Mouse (Mus musculus) lung, postnatal 0 days (tissue): ENCODE results near the gene Ick. TPM values are rescaled to one million over a fixed set of nuclear protein-coding genes. Genes with fewer than 3 reads are reported as not detected.

Experiments used
- ATAC-seq: fragments of 200-750 bp; cut with Nextera tagmentation; 2 replicates; pipeline ENCODE4 v1.8.0; 2017; ENCODE audit warnings: moderate library complexity
- DNase-seq: peaks from one replicate; pipeline ENCODE4 v3.0.0-alpha.2; 2016; ENCODE audit warnings: low spot score
- H3K27ac ChIP-seq: fragments of 300-500 bp; sonication (generic); 2 replicates; pipeline ENCODE4 v1.5.1; 2014; ENCODE audit warnings: antibody characterized with exemption, mild to moderate bottlenecking, low read length, mixed read lengths
- H3K27me3 ChIP-seq: fragments of 300-500 bp; sonication (generic); replicated peaks from 2 replicates; pipeline ENCODE4 v1.6.1; 2014; ENCODE audit warnings: low read length, mixed read lengths; ENCODE audit not compliant: insufficient read depth
- H3K36me3 ChIP-seq: fragments of 300-500 bp; sonication (generic); 2 replicates; pipeline ENCODE4 v1.6.1; 2014; ENCODE audit warnings: low read length, mixed read lengths; ENCODE audit not compliant: insufficient read depth
- H3K4me1 ChIP-seq: fragments of 300-500 bp; sonication (generic); 2 replicates; pipeline ENCODE4 v1.6.1; 2014; ENCODE audit warnings: antibody characterized with exemption, low read depth, low read length, mixed read lengths; ENCODE audit not compliant: insufficient read depth
- H3K4me2 ChIP-seq: fragments of 300-500 bp; sonication (generic); replicated peaks from 2 replicates; pipeline ENCODE4 v1.6.1; 2014; ENCODE audit warnings: low read depth, mild to moderate bottlenecking, low read length, moderate library complexity, mixed read lengths
- H3K4me3 ChIP-seq: fragments of 300-500 bp; sonication (generic); 2 replicates; pipeline ENCODE4 v1.5.1; 2014; ENCODE audit warnings: low read depth, low read length
- H3K9ac ChIP-seq: fragments of 300-500 bp; sonication (generic); replicated peaks from 2 replicates; pipeline ENCODE4 v1.6.1; 2014; ENCODE audit warnings: low read depth, mild to moderate bottlenecking
- H3K9me3 ChIP-seq: fragments of 300-500 bp; sonication (generic); 2 replicates; pipeline ENCODE4 v1.6.1; 2016; ENCODE audit warnings: low read length, mixed read lengths
- CTCF ChIP-seq: IDR thresholded peaks from 2 replicates; pipeline ENCODE4 v1.5.1; 2016; ENCODE audit warnings: antibody characterized with exemption, mild to moderate bottlenecking
- EP300 ChIP-seq: IDR thresholded peaks from 2 replicates; pipeline ENCODE4 v1.6.1; 2016; ENCODE audit warnings: antibody characterized with exemption, mild to moderate bottlenecking, control low read depth
- WGBS: fragments of 180-500 bp; shearing (Covaris S2); extraction: QIAGEN DNeasy Blood & Tissue Kit; methylation state at CpG from one replicate; pipeline ENCODE4 v1.1.7; 2014; 5-methylcytosine and 5-hydroxymethylcytosine counted together
- polyA plus RNA-seq: library from polyadenylated mRNA; unstranded; fragments of >200 nt; fragmentation: Nextera tagmentation; extraction: Ambion mirVana; gene quantifications from 2 replicates; pipeline ENCODE4 v1.2.1, GENCODE M21; 2015

Ick gene
- polyA plus RNA-seq, 1 experiment from 2014 or later, result 23.0 TPM

DNA sequence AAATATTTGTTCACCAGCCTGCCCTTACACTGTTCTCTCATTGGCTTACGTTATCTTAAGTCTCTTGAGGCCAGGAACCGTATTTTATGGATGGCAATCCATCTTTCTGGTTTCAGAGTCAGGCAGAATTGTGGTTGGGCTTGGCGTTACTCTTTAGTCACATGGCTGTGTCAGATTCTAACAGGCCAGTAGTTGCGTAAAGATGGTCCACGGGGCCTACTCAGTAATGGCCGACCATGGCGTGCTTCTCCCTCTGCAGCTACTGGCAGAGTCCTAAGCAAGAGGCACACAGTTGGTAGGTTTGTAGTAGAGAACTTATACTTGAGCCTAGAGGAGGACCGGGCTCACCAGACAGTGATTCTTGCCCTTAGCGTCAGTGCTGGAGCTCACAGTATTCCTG lies 6.8 kb downstream of the Ick start:
- 71% methylated on average over 9 of the region's 9 CpGs for WGBS
- TF ChIP-seq CTCF, result no peak
- no peak for TF ChIP-seq EP300
- Histone ChIP-seq H3K4me2 (no peak overlapping the region), H3K9me3 (no peaks in the 10 kb centered on the region), H3K27me3 (no peaks in the 10 kb centered on the region), H3K36me3 (no peaks in the 10 kb centered on the region), H3K4me1 (peaks cover 7% of the 10 kb centered on the region; the same call in 1 of the 2 replicates), H3K27ac (no peak overlapping the region), H3K4me3 (no peak overlapping the region), H3K9ac (no peak overlapping the region)
- ATAC-seq (no peak), DNase-seq (no peak)

DNA sequence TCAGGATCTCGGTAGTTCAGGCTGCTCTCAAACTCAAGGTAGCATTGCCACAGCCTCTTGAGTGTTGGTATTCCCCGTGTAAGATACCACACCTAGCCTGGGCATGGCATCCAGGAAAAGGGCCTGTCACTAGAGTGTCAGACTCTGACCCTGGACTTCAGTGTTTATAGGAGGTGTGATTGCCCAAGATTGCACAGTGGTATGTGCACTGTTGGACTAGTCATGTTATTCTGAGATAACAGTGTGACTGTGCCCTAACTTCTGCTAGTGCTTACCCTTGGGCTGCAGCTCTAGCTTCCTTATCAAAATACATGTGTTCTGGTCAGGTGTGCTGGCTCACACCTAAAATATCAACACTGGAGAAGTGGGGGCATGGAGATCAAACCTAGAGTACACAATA lies 8.7 kb downstream of the Ick start:
- no peaks in the 10 kb centered on the region for H3K9me3 ChIP-seq
- H3K27me3 ChIP-seq, result no peaks in the 10 kb centered on the region
- H3K4me3 ChIP-seq, result no peak overlapping the region
- WGBS, result 46% methylated on average over 2 of the region's 2 CpGs
- H3K4me2 ChIP-seq, result no peak overlapping the region
- ATAC-seq, result peak; percentile 48
- peak; percentile 81 for DNase-seq
- no peak overlapping the region for H3K9ac ChIP-seq
- TF ChIP-seq EP300 (peak; percentile 80), CTCF (no peak)
- H3K36me3 ChIP-seq, result no peaks in the 10 kb centered on the region
- H3K4me1 ChIP-seq, result peaks cover 11% of the 10 kb centered on the region; the same call in 1 of the 2 replicates
- peak overlapping the region; percentile 1; the same call in 1 of the 2 replicates for H3K27ac ChIP-seq

DNA sequence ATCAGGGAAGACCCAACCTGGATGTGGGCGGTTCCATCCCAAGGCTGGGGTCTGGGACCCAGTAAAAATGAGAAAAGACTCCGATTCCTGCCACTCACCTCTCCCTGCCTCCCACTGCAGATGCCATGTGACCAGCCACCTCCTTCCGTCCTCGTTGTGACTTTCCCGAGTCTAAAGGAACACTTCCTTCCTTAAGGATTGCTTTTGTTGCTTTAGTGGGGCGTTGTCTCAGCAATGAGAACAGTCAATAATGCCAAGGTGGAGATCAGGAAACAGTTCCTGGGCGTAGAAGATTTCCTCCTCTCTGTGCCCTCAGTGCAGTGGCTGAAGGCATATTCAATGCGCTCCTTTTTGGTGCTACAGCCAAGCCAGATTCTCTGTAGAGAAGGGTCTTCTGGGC lies 12.4 kb downstream of the Ick start:
- 0 out of 2 replicates have a peak overlapping the region, but pooled peaks have one; percentile 9 for H3K4me2 ChIP-seq
- peak overlapping the region; percentile 87 for H3K27ac ChIP-seq
- DNase-seq (peak; percentile 96), ATAC-seq (peak; percentile 86)
- 49% methylated on average over 8 of the region's 8 CpGs for WGBS
- TF ChIP-seq CTCF (no peak), EP300 (peak; percentile 98)
- H3K27me3 ChIP-seq, result no peaks in the 10 kb centered on the region
- no peaks in the 10 kb centered on the region for H3K9me3 ChIP-seq
- H3K4me1 ChIP-seq, result peaks cover 4% of the 10 kb centered on the region; the same call in 1 of the 2 replicates
- no peaks in the 10 kb centered on the region for H3K36me3 ChIP-seq
- 0 out of 2 replicates have a peak overlapping the region, but pooled peaks have one; percentile 3 for H3K9ac ChIP-seq
- H3K4me3 ChIP-seq, result no peak overlapping the region

DNA sequence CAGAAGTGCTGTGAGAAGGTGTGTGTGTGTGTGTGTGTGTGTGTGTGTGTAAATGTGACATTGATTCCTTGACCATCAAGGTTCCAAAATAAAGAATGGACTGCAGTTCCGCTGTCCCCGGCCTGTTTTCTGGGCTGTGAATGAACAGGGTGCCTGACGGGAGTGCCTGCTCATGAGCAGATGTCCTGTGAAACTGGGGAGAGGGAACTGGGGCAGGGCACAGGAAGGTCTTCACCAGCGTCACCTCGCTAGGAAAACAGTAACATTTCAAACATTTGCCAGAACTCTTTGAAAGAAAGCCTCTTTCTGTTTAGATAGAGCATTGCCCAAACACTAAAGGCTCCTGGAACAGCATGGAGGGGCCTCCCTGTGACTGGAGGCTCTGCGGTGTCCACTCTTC lies 13.0 kb downstream of the Ick start:
- no peak overlapping the region for H3K4me2 ChIP-seq
- ATAC-seq, result peak; percentile 32
- DNase-seq, result no peak
- TF ChIP-seq EP300, result no peak
- no peak for TF ChIP-seq CTCF
- peak overlapping the region; percentile 87 for H3K27ac ChIP-seq
- no peaks in the 10 kb centered on the region for H3K27me3 ChIP-seq
- H3K36me3 ChIP-seq, result no peaks in the 10 kb centered on the region
- peaks cover 4% of the 10 kb centered on the region; the same call in 1 of the 2 replicates for H3K4me1 ChIP-seq
- WGBS, result 60% methylated on average over 6 of the region's 6 CpGs
- no peaks in the 10 kb centered on the region for H3K9me3 ChIP-seq
- no peak overlapping the region for H3K4me3 ChIP-seq
- H3K9ac ChIP-seq, result 0 out of 2 replicates have a peak overlapping the region, but pooled peaks have one; percentile 3

- 83% methylated on average over 7 of the region's 7 CpGs for WGBS
Measured at GRCm38 (mm10) chr9:78122939-78123712, 14.1 kb downstream of the Ick start.

GRCm38 (mm10) chr9:78124297-78124696 lies 15.3 kb downstream of the Ick start:
- no peaks in the 10 kb centered on the region for H3K36me3 ChIP-seq
- H3K27me3 ChIP-seq, result no peaks in the 10 kb centered on the region
- no peak overlapping the region for H3K4me2 ChIP-seq
- DNase-seq (no peak), ATAC-seq (no peak)
- H3K9ac ChIP-seq, result no peak overlapping the region
- TF ChIP-seq EP300, result no peak
- no peak for TF ChIP-seq CTCF
- 74% methylated on average over 6 of the region's 6 CpGs for WGBS
- H3K9me3 ChIP-seq, result no peaks in the 10 kb centered on the region
- H3K4me1 ChIP-seq, result peaks cover 4% of the 10 kb centered on the region; the same call in 1 of the 2 replicates
- no peak overlapping the region for H3K27ac ChIP-seq
- H3K4me3 ChIP-seq, result no peak overlapping the region

More at GRCm38 (mm10) chr9:78122939-78123712, 14.1 kb downstream of the Ick start:
- DNase-seq (no peak), ATAC-seq (no peak)
- no peaks in the 10 kb centered on the region for H3K36me3 ChIP-seq
- no peak overlapping the region for H3K4me3 ChIP-seq
- no peaks in the 10 kb centered on the region for H3K27me3 ChIP-seq
- H3K4me1 ChIP-seq, result peaks cover 4% of the 10 kb centered on the region; the same call in 1 of the 2 replicates
- no peak overlapping the region for H3K4me2 ChIP-seq
- no peak overlapping the region for H3K9ac ChIP-seq
- no peak for TF ChIP-seq EP300
- TF ChIP-seq CTCF, result no peak
- H3K27ac ChIP-seq, result 0 out of 2 replicates have a peak overlapping the region, but pooled peaks have one; percentile 87
- no peaks in the 10 kb centered on the region for H3K9me3 ChIP-seq
